Mouse (Mus musculus): Measurements from ENCODE around the gene Kif1a. TPM values are rescaled to one million over a fixed set of nuclear protein-coding genes. Genes with fewer than 3 reads are reported as not detected.

Gene Kif1a
- polyA plus RNA-seq, 1 experiment from 2014 or later, result 0.24 TPM

DNA sequence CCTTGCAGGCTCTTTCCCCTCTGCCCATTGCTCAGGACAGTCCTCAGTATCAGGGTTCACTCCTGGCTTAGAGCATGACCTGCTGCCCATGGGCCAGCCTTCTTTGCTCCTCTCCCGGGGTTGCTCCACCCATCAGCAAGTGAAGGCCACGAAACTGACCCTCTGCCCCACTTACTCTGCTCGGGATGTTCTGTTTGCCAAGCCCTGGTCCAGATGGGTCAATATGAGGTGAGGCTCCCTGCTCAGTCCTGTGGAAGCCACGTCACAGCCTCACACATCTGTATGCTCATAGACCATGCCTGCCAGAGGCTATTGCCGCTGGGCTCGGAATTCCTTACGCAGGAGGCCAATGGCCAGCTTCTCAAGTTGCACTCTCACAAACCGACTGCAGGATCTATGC is 26.5 kb upstream of the Kif1a start:
- no peak overlapping the region for H3K9ac ChIP-seq
- 55% methylated on average over 8 of the region's 8 CpGs for WGBS (ENCODE audit: insufficient replicate concordance)
- no peaks in the 10 kb centered on the region for H3K9me3 ChIP-seq (replicated peaks)
- no peak for ATAC-seq (ENCODE audit: insufficient read depth)
- H3K4me3 ChIP-seq (replicated peaks), result no peak overlapping the region
- H3K4me1 ChIP-seq (replicated peaks), result peaks cover 12% of the 10 kb centered on the region; the same call in 1 of the 2 replicates
- no peaks in the 10 kb centered on the region; the same call in 1 of the 2 replicates for H3K27me3 ChIP-seq
- H3K36me3 ChIP-seq (replicated peaks), result no peaks in the 10 kb centered on the region
- no peak overlapping the region for H3K4me2 ChIP-seq
- no peak overlapping the region for H3K27ac ChIP-seq (replicated peaks)

DNA sequence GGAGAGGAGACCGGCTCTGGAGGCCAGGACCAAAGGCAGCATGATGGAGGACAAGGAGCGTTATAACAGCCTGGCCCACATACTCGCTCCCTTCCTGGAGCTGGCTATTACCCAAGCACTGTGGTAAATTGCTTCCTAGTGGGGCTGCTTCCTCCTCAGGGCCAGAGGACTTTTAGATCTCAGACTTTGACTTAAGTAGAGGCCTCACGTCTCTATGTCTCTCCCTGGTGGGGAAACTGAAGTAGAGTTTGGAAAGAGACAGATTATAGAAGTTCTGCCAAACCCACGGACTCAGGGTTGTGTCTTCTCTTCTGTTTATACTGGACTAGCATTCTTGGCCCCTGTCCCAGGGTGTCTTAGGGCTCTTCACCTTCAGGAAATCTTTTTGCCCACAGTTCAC is 23.5 kb upstream of the Kif1a start:
- no peaks in the 10 kb centered on the region for H3K9me3 ChIP-seq (replicated peaks)
- peaks cover 12% of the 10 kb centered on the region; the same call in 1 of the 2 replicates for H3K4me1 ChIP-seq (replicated peaks)
- no peak overlapping the region for H3K27ac ChIP-seq (replicated peaks)
- ATAC-seq (ENCODE audit: insufficient read depth), result no peak
- no peak overlapping the region for H3K4me3 ChIP-seq (replicated peaks)
- WGBS (ENCODE audit: insufficient replicate concordance), result 25% methylated on average over 5 of the region's 5 CpGs
- no peaks in the 10 kb centered on the region for H3K36me3 ChIP-seq (replicated peaks)
- no peak overlapping the region for H3K9ac ChIP-seq
- no peaks in the 10 kb centered on the region for H3K27me3 ChIP-seq
- no peak overlapping the region for H3K4me2 ChIP-seq

DNA sequence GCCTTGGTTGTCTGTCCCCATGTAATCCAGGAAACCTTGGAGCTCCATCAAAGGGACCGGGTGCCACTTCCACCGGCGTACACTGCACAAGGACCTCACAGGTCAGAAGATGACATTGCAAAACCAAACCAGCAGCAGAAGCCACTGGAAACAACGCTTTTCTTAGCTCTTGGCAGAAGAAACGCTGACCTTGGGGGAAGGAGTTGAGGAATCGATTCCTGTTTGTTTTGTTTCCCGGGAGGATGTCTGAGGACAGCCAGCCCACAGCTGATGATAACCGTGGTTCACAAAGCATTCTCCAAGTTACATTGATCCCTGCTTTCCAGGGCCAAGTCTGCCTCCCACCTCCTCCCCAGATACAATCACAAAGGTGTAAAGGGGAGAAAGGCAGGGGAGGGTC is 22.3 kb upstream of the Kif1a start:
- H3K36me3 ChIP-seq (replicated peaks), result no peaks in the 10 kb centered on the region

DNA sequence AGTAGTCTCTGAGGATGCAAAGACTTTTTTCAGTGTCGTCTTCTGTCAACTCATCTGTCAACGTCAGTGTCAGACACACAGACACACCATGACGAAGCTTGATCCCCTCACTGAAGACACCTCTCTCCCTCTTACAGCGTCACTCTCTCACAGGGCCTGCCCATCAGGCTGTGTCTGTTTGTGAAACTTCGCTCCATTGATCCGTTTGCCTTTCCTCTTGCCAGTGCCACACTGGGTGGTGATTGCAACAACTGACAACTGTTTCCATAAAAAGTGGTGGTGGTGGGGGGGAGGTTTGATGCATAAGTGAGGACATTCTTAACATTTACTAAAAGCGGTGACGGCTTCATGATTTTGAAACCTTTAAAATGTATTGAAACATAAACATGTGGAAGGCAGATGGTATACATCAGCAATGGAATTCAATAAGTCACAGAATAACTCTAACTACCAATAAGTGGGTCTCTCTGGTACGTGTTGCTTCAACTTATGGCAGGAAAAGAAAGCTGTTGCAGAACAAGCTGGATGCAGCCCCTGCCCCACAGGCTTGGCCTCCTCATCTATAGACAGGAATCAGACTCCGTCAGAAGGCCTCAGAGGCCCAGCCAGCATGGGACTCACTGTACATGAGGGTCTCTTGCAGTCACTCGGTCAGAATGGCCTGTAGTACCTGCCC is 21.6 kb upstream of the Kif1a start:
- Histone ChIP-seq H3K4me1 (replicated peaks) (peaks cover 12% of the 10 kb centered on the region; the same call in 1 of the 2 replicates), H3K4me3 (replicated peaks) (no peak overlapping the region), H3K36me3 (replicated peaks) (no peaks in the 10 kb centered on the region), H3K4me2 (no peak overlapping the region), H3K27me3 (no peaks in the 10 kb centered on the region), H3K9me3 (replicated peaks) (no peaks in the 10 kb centered on the region), H3K27ac (replicated peaks) (no peak overlapping the region), H3K9ac (no peak overlapping the region)
- 54% methylated on average over 11 of the region's 11 CpGs for WGBS (ENCODE audit: insufficient replicate concordance)
- no peak for ATAC-seq (ENCODE audit: insufficient read depth)

More for the DNA sequence above, 22.3 kb upstream of the Kif1a start:
- H3K27ac ChIP-seq (replicated peaks), result no peak overlapping the region
- H3K4me1 ChIP-seq (replicated peaks), result peaks cover 12% of the 10 kb centered on the region; the same call in 1 of the 2 replicates
- 51% methylated on average over 8 of the region's 8 CpGs for WGBS (ENCODE audit: insufficient replicate concordance)
- no peaks in the 10 kb centered on the region for H3K27me3 ChIP-seq
- H3K9me3 ChIP-seq (replicated peaks), result no peaks in the 10 kb centered on the region
- H3K4me3 ChIP-seq (replicated peaks), result no peak overlapping the region
- no peak overlapping the region for H3K4me2 ChIP-seq
- no peak overlapping the region for H3K9ac ChIP-seq
- ATAC-seq (ENCODE audit: insufficient read depth), result no peak

DNA sequence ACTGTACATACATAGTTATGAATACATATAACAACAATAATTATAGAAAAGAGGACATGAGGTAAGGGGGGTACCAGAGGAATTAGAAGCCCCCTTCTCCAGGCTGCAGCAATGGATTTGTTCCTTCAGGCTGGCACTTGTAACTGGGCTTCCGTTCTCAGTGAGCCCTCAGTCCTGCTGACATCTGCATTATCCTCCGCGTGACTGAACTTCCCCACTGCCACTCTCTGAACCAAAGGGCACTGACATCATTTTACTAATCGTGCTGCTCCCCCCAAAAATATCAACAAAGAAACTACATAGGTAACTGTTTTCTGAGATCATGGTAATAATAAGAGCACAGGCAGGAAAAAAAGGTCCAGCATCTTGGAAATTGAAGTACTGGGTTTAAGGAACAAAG is 17.1 kb upstream of the Kif1a start:
- no peaks in the 10 kb centered on the region for H3K36me3 ChIP-seq (replicated peaks)
- H3K4me3 ChIP-seq (replicated peaks), result no peak overlapping the region
- 29% methylated on average over 4 of the region's 4 CpGs for WGBS (ENCODE audit: insufficient replicate concordance)
- no peak overlapping the region for H3K4me2 ChIP-seq
- no peak for ATAC-seq (ENCODE audit: insufficient read depth)
- no peak overlapping the region for H3K9ac ChIP-seq
- H3K27ac ChIP-seq (replicated peaks), result no peak overlapping the region
- peaks cover 4% of the 10 kb centered on the region; the same call in 1 of the 2 replicates for H3K4me1 ChIP-seq (replicated peaks)
- no peaks in the 10 kb centered on the region for H3K9me3 ChIP-seq (replicated peaks)
- peaks cover 7% of the 10 kb centered on the region; the same call in 1 of the 2 replicates for H3K27me3 ChIP-seq

DNA sequence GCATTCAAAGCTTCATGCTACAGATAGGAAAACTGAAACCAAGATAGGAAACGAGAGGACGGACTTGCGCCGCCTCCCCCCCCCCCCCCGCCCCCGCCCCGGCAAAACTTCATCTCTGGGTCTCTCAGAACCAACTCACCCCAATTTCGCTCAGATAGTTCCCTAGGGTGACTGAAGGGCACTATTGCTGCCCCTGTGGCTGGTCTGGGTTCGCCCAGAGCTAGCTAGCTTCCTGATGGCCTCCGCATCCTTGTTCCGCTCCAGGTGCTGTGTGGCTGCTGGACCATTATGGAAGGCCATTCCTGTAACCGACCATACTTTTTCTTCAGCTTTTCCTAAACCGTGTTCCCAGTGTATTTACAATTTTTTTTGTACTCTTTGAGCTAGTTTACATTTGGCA is 13.7 kb upstream of the Kif1a start:
- H3K9ac ChIP-seq, result no peak overlapping the region
- 21% methylated on average over 13 of the region's 13 CpGs for WGBS (ENCODE audit: insufficient replicate concordance)
- H3K4me1 ChIP-seq (replicated peaks), result no peaks in the 10 kb centered on the region
- H3K36me3 ChIP-seq (replicated peaks), result no peaks in the 10 kb centered on the region
- no peaks in the 10 kb centered on the region for H3K9me3 ChIP-seq (replicated peaks)
- no peak for ATAC-seq (ENCODE audit: insufficient read depth)
- peak overlapping the region; percentile 31 for H3K4me2 ChIP-seq
- H3K27me3 ChIP-seq, result peaks cover 7% of the 10 kb centered on the region; the same call in 1 of the 2 replicates
- H3K27ac ChIP-seq (replicated peaks), result no peak overlapping the region
- no peak overlapping the region; the same call in 1 of the 2 replicates for H3K4me3 ChIP-seq (replicated peaks)

DNA sequence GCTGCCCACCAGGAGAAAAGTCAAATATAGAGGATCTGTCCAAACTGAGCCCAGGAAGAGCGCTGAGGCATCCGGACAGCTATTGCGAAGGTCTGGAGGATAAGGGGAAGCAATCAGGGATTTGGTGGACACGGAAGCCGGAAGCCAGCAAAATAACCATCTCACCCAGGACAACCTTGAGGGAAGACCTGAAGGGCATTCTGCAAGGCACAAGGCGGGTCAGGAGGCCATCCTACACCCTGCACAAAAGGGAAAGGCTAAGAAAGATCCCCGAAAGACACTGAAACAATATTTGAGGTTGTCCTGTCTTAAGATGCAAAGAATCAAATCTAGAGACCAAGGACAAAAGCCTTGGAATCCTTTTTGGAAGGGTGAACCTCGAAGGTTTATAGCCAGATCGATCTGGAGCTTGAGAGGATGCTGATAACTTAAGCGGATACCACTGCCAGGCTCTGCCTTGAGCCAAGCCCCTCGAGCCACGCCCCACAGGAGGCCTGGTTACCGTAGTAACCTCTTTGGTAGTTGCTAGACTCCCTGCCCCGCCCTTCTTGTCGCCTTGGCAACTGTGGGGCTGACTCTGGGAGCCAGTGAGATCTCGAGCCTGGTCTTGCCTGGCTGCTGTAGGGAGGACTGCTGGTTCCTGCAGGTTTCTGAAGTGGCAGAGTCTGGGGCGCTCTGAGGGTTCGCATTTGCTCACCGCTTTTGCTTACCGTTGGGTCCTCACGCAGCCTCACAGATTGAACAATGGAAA is 13.1 kb upstream of the Kif1a start:
- H3K4me1 ChIP-seq (replicated peaks), result no peaks in the 10 kb centered on the region
- ATAC-seq (ENCODE audit: insufficient read depth), result 0 out of 2 replicates have a peak, but pooled peaks have one; percentile 31
- peaks cover 7% of the 10 kb centered on the region; the same call in 1 of the 2 replicates for H3K27me3 ChIP-seq
- H3K27ac ChIP-seq (replicated peaks), result no peak overlapping the region
- H3K36me3 ChIP-seq (replicated peaks), result no peaks in the 10 kb centered on the region
- no peaks in the 10 kb centered on the region for H3K9me3 ChIP-seq (replicated peaks)
- WGBS (ENCODE audit: insufficient replicate concordance), result 26% methylated on average over 21 of the region's 21 CpGs
- H3K4me3 ChIP-seq (replicated peaks), result no peak overlapping the region; the same call in 1 of the 2 replicates
- no peak overlapping the region for H3K9ac ChIP-seq
- H3K4me2 ChIP-seq, result peak overlapping the region; percentile 31

DNA sequence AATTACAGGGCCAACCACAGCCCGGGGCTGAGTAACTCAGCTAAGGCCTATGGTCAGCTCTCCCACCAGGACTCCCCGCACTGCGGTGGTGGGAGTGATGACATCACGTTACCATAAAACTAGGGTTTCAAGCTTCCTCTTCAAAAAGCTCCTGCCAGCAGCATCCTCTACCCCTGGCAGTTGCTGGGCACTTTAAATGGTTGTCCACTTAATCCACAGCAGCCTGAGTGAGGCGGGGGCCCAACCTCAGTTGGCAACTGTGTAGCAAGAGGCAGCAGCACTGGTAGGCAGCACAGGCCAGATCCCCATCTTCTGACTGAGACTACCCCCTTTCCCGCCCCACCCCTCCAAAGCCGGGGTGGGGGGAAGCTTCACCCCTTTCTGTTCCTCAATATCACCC is 949 bp upstream of the Kif1a start:
- Histone ChIP-seq H3K4me1 (replicated peaks) (peaks cover 7% of the 10 kb centered on the region; the same call in 1 of the 2 replicates), H3K36me3 (replicated peaks) (no peaks in the 10 kb centered on the region), H3K27ac (replicated peaks) (no peak overlapping the region), H3K4me3 (replicated peaks) (no peak overlapping the region), H3K4me2 (no peak overlapping the region), H3K9me3 (replicated peaks) (no peaks in the 10 kb centered on the region), H3K27me3 (peaks cover 54% of the 10 kb centered on the region), H3K9ac (no peak overlapping the region)
- no peak for ATAC-seq (ENCODE audit: insufficient read depth)
- WGBS (ENCODE audit: insufficient replicate concordance), result 55% methylated on average over 7 of the region's 7 CpGs

DNA sequence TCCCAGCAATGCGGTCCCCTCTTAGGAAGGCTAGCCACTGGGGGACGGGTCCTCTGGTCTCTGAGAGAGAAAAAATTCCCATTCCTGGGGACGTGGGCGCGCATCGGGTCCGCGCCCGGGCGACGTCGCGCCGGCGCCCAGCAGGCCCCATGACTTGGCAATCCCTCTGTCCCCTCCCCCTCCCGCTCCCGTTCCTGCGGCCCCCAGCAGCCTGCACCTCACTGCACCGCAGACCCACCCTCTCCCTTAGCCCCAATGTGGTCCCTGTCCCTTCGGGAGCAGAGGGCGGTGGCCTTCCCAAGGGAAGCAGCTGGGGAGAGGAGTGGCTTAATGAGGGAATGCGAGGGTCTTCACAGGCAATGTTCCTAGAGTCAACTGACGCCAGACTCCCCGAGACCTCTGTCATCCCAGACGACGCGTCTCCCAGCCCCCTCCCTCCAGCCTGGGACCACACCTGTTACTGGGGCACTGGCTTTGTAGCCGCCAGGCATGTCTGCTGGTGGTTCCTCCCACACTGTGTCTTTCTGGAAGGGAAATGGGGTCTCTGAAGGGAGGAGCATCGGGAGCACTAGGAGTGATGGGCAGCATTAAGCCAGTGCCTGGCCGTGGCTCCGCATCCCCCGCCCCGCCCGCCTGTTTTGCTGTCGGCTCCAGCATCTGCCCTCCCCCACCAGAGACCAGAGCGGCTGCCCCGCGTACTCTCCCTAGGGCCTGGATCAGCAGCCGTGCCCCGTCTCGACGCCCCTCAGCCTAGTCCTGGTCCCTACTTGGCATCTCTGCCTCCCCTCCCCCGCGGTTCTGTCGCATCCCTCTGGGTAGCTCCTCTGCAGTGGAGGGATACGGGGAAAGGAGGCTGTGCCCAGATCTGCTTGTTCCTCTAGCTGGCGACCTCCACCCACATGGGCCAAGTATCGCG is 917 bp downstream of the Kif1a start:
- H3K27me3 ChIP-seq, result peaks cover 54% of the 10 kb centered on the region
- WGBS (ENCODE audit: insufficient replicate concordance), result 2% methylated on average over 49 of the region's 49 CpGs
- no peak overlapping the region for H3K9ac ChIP-seq

DNA sequence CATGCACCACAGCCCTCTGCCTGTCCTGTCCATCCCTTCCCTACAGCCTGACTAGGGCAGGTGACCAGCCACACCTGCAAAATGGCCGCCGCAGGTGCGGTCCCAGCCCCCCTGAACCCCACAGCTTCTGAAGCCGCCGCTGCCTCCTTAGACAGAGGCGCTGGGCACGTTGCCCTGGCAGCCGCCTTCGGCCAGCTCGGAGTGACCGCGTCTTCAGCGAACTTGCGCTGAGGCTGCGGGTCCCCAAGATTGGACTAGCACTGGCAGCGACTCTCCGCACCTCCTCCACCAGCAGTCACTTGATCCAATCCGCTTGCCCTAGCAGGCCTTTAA is 1.5 kb downstream of the Kif1a start:
- Histone ChIP-seq H3K4me1 (replicated peaks) (peaks cover 7% of the 10 kb centered on the region; the same call in 1 of the 2 replicates), H3K9ac (no peak overlapping the region), H3K36me3 (replicated peaks) (no peaks in the 10 kb centered on the region), H3K27ac (replicated peaks) (no peak overlapping the region), H3K9me3 (replicated peaks) (no peaks in the 10 kb centered on the region), H3K4me2 (peak overlapping the region; percentile 49), H3K4me3 (replicated peaks) (no peak overlapping the region; the same call in 1 of the 2 replicates), H3K27me3 (peaks cover 54% of the 10 kb centered on the region)
- 4% methylated on average over 18 of the region's 18 CpGs for WGBS (ENCODE audit: insufficient replicate concordance)
- no peak for ATAC-seq (ENCODE audit: insufficient read depth)

More for the DNA sequence above, 917 bp downstream of the Kif1a start:
- peak overlapping the region; percentile 49 for H3K4me2 ChIP-seq
- no peak overlapping the region for H3K27ac ChIP-seq (replicated peaks)
- no peak for ATAC-seq (ENCODE audit: insufficient read depth)
- peaks cover 7% of the 10 kb centered on the region; the same call in 1 of the 2 replicates for H3K4me1 ChIP-seq (replicated peaks)
- no peaks in the 10 kb centered on the region for H3K9me3 ChIP-seq (replicated peaks)
- no peaks in the 10 kb centered on the region for H3K36me3 ChIP-seq (replicated peaks)
- H3K4me3 ChIP-seq (replicated peaks), result peak overlapping the region; percentile 17; the same call in 1 of the 2 replicates

Measured in liver, embryonic 15.5 days (tissue).